Mouse (Mus musculus) kidney, embryonic 15.5 days (tissue): ENCODE results near the gene Slc35a5. TPM values are rescaled to one million over a fixed set of nuclear protein-coding genes. Genes with fewer than 3 reads are reported as not detected.

Experiments used
- ATAC-seq: fragments of 200-750 bp; cut with Nextera tagmentation; replicated peaks from 2 replicates; pipeline ENCODE4 v1.8.0; 2017; ENCODE audit warnings: moderate TSS enrichment; ENCODE audit not compliant: low FRiP score
- H3K27ac ChIP-seq: fragments of 300-500 bp; sonication (generic); 2 replicates; pipeline ENCODE4 v1.5.1; 2015; ENCODE audit warnings: mild to moderate bottlenecking, inconsistent platforms
- H3K27me3 ChIP-seq: fragments of 300-500 bp; sonication (generic); 2 replicates; pipeline ENCODE4 v1.6.1; 2015; ENCODE audit warnings: inconsistent platforms
- H3K36me3 ChIP-seq: fragments of 300-500 bp; sonication (generic); 2 replicates; pipeline ENCODE4 v1.6.1; 2015; ENCODE audit warnings: inconsistent platforms
- H3K4me1 ChIP-seq: fragments of 300-500 bp; sonication (generic); 2 replicates; pipeline ENCODE4 v1.6.1; 2015; ENCODE audit warnings: inconsistent platforms
- H3K4me2 ChIP-seq: fragments of 300-500 bp; sonication (generic); 2 replicates; pipeline ENCODE4 v1.6.1; 2015; ENCODE audit warnings: moderate library complexity, mild to moderate bottlenecking, inconsistent platforms
- H3K4me3 ChIP-seq: fragments of 300-500 bp; sonication (generic); replicated peaks from 2 replicates; pipeline ENCODE4 v1.5.1; 2015; ENCODE audit warnings: mild to moderate bottlenecking, inconsistent platforms
- H3K9ac ChIP-seq: fragments of 300-500 bp; sonication (generic); 2 replicates; pipeline ENCODE4 v1.6.1; 2015; ENCODE audit warnings: mild to moderate bottlenecking, inconsistent platforms
- H3K9me3 ChIP-seq: fragments of 300-500 bp; sonication (generic); replicated peaks from 2 replicates; pipeline ENCODE4 v1.6.1; 2016; ENCODE audit warnings: inconsistent platforms
- WGBS: fragments of 180-500 bp; shearing (Covaris S2); methylation state at CpG from one replicate; pipeline ENCODE4 v1.1.7; 2015; ENCODE audit warnings: mixed read lengths; 5-methylcytosine and 5-hydroxymethylcytosine counted together
- polyA plus RNA-seq: library from polyadenylated mRNA; unstranded; fragments of >200 nt; fragmentation: Nextera tagmentation; extraction: Ambion mirVana; gene quantifications from 2 replicates; pipeline ENCODE4 v1.2.1, GENCODE M21; 2015

The Slc35a5 gene
- 19.9 and 21.3 TPM in 2 replicates for polyA plus RNA-seq

DNA sequence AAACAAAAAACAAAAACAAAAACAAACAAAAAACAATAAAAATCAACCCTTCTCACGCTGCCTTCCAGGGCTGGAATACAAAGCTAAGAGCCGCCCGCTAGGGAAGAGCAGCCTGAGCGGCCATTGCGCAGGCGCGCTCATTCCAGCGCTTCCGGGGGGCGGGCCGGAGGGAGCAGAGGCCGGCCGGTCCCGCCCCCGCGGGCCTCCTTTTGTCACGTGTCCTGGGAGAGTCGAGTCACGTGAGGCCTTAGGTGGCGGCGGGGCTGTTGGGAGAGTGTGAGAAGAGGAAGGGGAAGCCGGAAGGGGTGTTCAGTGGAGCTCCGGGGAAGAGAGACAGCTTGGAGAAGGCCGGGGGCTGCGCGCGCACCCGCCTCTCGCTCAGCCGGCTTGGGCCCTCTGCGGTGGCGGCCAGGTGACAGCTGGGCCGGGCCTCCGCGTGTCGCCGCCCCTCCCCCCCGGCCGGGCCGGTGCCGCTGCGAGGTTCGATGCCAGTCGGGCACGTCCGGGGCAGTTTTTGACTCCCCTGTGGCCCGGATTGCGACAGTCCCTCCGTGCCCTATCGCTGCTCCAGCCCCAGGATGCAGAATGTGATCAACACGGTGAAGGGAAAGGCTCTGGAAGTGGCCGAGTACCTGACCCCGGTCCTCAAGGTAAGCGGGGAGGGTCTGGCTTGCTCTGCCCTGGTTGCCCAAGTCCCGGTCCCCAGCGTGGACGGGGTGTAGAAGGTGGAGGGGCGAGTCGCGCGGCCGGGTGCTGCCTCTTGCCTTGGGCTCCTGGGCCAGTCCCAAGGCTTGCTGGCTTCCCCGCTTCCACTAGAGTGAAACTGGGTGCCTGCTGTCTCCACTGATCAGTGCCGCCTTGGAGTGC is at the start of gene Slc35a5, which contains the start of gene Atg3:
Gene Slc35a5 (minus strand): TSS at position 185 of the 867 bp plus-strand sequence.
Gene Atg3 (plus strand): TSS at position 264 of the 867 bp plus-strand sequence.
- Histone ChIP-seq H3K36me3 (no peaks in the 10 kb centered on the region; the same call in 1 of the 2 replicates), H3K4me1 (peaks cover 14% of the 10 kb centered on the region), H3K9me3 (no peaks in the 10 kb centered on the region), H3K9ac (peak within 1 kb of the TSS; percentile 77), H3K27ac (peak within 1 kb of the TSS; percentile 97), H3K4me2 (peak within 1 kb of the TSS; percentile 80), H3K27me3 (no peaks in the 10 kb centered on the region), H3K4me3 (peak within 1 kb of the TSS; percentile 90)
- WGBS = 1% methylated on average over 62 of the region's 64 CpGs
- ATAC-seq = peak; percentile 99

DNA sequence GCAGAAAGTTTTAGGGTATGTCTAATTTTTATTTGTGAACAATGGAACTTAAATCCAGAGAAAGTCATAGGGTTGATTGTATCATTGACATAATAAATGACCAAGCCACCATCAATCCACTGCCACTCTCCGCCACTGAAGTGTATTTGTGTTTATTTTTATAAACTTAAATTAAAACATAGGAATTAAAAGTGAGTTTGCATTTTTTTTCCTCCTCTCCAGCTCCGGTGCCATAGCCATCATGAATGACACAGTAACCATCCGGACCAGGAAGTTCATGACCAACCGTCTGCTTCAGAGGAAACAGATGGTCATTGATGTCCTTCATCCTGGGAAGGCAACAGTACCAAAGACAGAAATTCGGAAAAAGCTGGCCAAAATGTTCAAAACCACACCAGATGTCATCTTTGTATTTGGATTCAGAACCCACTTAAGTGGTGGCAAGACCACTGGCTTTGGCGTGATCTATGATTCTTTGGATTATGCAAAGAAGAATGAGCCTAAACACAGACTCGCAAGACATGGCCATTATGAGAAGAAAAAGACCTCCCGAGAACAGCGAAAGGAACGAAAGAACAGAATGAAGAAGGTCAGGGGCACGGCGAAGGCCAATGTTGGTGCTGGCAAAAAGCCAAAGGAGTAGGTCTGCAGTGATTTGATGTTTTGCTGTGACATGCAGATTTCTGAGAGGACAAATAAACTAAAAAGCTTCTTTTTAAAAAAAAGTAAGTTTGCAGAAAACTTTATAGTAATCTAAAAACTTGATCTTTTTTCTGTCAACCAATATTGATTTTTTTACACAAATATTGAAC is 46.6 kb upstream of the Slc35a5 start:
- Histone ChIP-seq H3K4me1 (no peaks in the 10 kb centered on the region), H3K9me3 (no peaks in the 10 kb centered on the region), H3K27me3 (no peaks in the 10 kb centered on the region), H3K4me3 (no peak overlapping the region), H3K9ac (no peak overlapping the region), H3K36me3 (no peaks in the 10 kb centered on the region), H3K4me2 (no peak overlapping the region), H3K27ac (no peak overlapping the region)
- 72% methylated on average over 12 of the region's 12 CpGs for WGBS
- no peak for ATAC-seq

DNA sequence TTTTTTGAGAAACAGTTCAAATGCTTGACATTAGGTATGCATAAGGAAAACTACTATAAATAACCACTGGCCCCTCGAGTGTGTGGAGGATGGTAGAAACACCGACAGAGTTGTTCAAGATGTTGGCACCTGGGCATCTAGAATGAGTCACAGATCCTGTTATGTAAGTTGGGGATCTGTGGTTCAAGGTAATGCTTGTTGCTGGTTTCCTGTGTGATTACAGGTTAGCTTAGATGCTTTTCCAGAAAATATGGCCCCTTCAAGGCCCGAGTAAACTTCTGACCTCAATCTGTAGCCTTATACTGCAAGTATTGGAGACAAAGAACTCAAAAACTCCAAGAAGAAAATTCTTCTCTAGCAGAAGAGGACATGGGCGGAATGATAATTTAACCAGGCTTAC is 45.9 kb upstream of the Slc35a5 start:
- H3K9ac ChIP-seq = no peak overlapping the region
- H3K4me3 ChIP-seq = no peak overlapping the region
- no peaks in the 10 kb centered on the region for H3K36me3 ChIP-seq
- no peaks in the 10 kb centered on the region for H3K27me3 ChIP-seq
- H3K4me2 ChIP-seq = no peak overlapping the region
- 79% methylated on average over 4 of the region's 4 CpGs for WGBS
- no peaks in the 10 kb centered on the region for H3K4me1 ChIP-seq
- no peak for ATAC-seq
- H3K27ac ChIP-seq = no peak overlapping the region
- H3K9me3 ChIP-seq = no peaks in the 10 kb centered on the region

DNA sequence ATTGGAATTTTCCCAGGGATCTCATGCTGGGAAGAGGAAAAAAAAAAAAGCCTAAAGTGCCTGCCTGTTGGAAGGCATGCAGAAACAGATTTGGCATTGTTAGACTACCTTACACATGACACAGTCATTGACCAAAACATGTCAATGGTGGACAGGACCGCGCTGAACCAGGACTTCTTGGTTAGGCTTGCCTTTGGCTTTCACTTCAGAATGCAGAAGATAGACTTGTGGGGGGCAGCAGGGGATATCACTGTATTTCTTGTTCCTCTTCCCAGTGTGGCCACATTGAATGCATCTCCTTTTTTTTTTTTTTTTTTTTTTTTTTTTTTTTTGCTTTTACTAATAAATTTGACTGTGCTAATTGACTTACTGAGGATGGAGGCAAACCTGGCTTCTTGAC is 42.9 kb upstream of the Slc35a5 start:
- Histone ChIP-seq H3K36me3 (no peaks in the 10 kb centered on the region), H3K27me3 (no peaks in the 10 kb centered on the region), H3K4me2 (no peak overlapping the region), H3K9me3 (no peaks in the 10 kb centered on the region), H3K9ac (no peak overlapping the region), H3K27ac (no peak overlapping the region), H3K4me1 (no peaks in the 10 kb centered on the region), H3K4me3 (no peak overlapping the region)
- no peak for ATAC-seq
- 96% methylated on average over 2 of the region's 2 CpGs for WGBS

DNA sequence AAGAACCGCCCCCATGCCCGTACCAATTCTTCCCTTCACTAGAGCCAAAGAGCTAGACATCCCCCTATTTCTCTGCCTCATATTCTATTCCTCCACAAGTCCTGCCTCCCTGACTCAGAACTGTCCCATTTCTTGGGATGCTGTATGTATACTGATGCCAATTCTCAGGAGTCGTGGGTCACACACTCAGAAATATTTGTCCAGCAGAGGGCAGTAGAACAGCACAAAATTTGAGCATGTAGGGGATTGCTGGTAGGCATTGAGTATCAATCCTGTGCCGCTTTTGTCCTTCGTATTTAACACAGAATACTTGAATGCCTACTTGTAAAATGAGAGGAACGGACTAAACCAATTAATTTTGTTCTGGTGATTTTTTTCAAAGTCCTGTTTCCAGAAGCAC is 38.3 kb upstream of the Slc35a5 start:
- 34% methylated on average over 6 of the region's 6 CpGs for WGBS
- peak; percentile 67; the same call in 1 of the 2 replicates for ATAC-seq

DNA sequence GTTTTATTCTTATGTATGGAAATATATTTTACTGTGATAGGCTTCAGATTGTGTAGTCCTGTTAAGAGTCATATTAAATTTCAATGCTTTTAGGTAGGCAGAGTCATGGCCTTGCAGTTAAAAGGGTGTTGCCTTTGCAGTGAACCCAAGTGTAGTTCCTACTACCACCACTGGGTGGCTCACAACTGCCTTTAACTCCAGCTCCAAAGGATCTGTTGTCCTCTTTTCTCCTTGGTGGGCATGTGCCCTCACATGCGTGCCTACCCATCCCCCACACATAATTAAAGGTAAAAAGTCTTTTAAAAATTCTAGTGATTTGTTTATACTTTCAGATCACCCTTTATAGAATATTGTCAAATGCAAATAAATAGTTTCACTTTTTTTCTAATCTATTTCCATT is 34.1 kb upstream of the Slc35a5 start:
- Histone ChIP-seq H3K4me2 (no peak overlapping the region), H3K27ac (no peak overlapping the region), H3K9me3 (no peaks in the 10 kb centered on the region), H3K27me3 (no peaks in the 10 kb centered on the region), H3K9ac (no peak overlapping the region), H3K4me1 (no peaks in the 10 kb centered on the region), H3K4me3 (no peak overlapping the region), H3K36me3 (peaks cover 18% of the 10 kb centered on the region)
- 0 out of 2 replicates have a peak, but pooled peaks have one; percentile 12 for ATAC-seq
- 11% methylated on average over 1 of the region's 1 CpGs for WGBS

More for the DNA sequence above, 38.3 kb upstream of the Slc35a5 start:
- Histone ChIP-seq H3K36me3 (no peaks in the 10 kb centered on the region), H3K4me2 (no peak overlapping the region), H3K9me3 (no peaks in the 10 kb centered on the region), H3K27me3 (no peaks in the 10 kb centered on the region), H3K4me1 (no peaks in the 10 kb centered on the region), H3K4me3 (no peak overlapping the region), H3K9ac (no peak overlapping the region), H3K27ac (no peak overlapping the region)

DNA sequence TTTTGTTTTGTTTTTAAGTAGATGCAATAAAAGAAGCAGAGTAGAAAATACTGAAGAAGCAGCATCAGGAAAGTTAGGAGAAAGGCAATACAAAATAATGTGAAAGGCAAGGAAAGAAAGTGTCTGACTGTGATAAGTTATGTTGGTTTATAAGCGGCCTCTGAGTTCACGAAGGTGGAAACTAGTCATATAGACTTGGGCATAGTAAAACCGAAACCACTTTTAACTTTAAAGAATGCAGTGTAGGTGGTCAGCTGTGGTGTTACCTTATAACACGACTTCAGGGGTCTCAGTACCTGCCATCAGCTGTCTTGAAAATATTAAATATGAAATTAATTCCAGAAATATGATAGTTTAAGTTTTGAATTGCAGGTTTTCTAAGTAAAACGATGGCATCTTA is 23.3 kb upstream of the Slc35a5 start:
- H3K4me3 ChIP-seq = no peak overlapping the region
- no peak for ATAC-seq
- H3K4me1 ChIP-seq = no peaks in the 10 kb centered on the region
- WGBS = 89% methylated on average over 5 of the region's 5 CpGs
- no peaks in the 10 kb centered on the region for H3K9me3 ChIP-seq
- no peak overlapping the region for H3K4me2 ChIP-seq
- no peaks in the 10 kb centered on the region for H3K27me3 ChIP-seq
- no peak overlapping the region for H3K27ac ChIP-seq
- no peak overlapping the region for H3K9ac ChIP-seq
- peaks cover 22% of the 10 kb centered on the region for H3K36me3 ChIP-seq

DNA sequence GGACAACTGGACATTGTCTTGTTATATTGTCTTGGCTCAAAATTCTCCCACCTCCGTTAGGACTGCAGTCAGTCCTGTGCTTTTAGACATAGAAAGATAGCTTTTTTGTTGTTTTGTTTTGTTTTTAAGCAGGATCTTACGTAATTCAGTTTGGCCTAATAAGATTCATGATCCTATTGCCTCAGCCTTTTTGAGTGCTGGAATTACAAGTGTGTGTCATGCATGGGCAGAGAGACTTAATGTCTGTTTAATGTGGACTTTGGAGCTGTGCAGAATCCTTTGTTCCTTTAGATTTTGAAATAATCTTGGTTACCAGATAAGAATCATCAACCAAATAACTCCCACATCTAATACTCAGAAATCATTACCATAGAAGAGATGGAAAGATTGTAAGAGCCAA is 20.0 kb upstream of the Slc35a5 start:
- Histone ChIP-seq H3K4me3 (no peak overlapping the region), H3K9me3 (no peaks in the 10 kb centered on the region), H3K27ac (no peak overlapping the region), H3K27me3 (no peaks in the 10 kb centered on the region), H3K36me3 (peaks cover 14% of the 10 kb centered on the region), H3K4me2 (no peak overlapping the region), H3K9ac (no peak overlapping the region), H3K4me1 (no peaks in the 10 kb centered on the region)
- ATAC-seq = no peak
- WGBS = 73% methylated on average over 2 of the region's 2 CpGs

DNA sequence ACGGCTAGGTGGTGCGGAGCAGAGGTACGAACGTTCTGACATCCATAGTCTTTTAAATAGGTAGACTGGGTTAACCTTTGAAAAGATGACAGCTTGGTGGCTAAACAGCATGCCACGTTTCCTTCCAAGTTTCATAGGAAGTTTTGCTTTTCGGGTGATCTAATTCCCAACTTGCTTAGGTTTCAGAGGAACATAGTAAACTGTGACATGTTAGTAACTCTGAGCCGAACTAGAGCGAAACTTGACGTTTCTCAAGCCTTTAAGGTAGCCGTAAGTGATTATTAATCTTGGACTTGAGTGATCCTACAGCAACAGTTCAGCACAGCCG is 847 bp upstream of the Slc35a5 start:
- ATAC-seq = no peak

DNA sequence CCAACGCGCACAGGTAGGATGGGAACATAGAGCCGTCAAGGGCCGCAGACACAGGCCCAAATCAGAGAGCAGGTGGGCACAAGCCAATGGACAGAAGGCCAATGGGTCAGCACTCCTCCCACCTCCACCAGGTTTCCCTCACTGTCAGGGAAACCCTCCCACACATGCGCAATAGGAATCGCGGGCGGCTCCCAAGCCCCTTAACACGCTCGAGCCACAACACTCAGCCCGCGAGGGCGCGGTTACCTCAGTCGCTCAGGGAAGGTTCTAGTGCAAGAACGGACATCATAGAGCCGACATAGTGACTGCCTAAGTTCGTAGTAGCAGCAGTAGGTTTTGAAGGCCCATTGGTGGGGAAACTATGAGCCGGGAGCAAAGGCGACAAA is 377 bp downstream of the Slc35a5 start:
- H3K4me1 ChIP-seq = peaks cover 14% of the 10 kb centered on the region
- peak; percentile 77 for ATAC-seq
- H3K4me2 ChIP-seq = peak overlapping the region; percentile 80
- H3K4me3 ChIP-seq = peak overlapping the region; percentile 90
- no peaks in the 10 kb centered on the region; the same call in 1 of the 2 replicates for H3K36me3 ChIP-seq
- H3K27me3 ChIP-seq = no peaks in the 10 kb centered on the region
- no peaks in the 10 kb centered on the region for H3K9me3 ChIP-seq
- H3K9ac ChIP-seq = peak overlapping the region; percentile 69
- peak overlapping the region; percentile 97 for H3K27ac ChIP-seq
- WGBS = under 1% methylated on average over 20 of the region's 20 CpGs

More for the DNA sequence above, 847 bp upstream of the Slc35a5 start:
- peak overlapping the region; percentile 80 for H3K4me2 ChIP-seq
- H3K4me3 ChIP-seq = peak overlapping the region; percentile 90
- no peaks in the 10 kb centered on the region for H3K9me3 ChIP-seq
- peak overlapping the region; percentile 97 for H3K27ac ChIP-seq
- H3K9ac ChIP-seq = peak overlapping the region; percentile 77
- no peaks in the 10 kb centered on the region for H3K27me3 ChIP-seq
- H3K4me1 ChIP-seq = peaks cover 14% of the 10 kb centered on the region
- H3K36me3 ChIP-seq = no peaks in the 10 kb centered on the region; the same call in 1 of the 2 replicates
- 2% methylated on average over 11 of the region's 11 CpGs for WGBS

DNA sequence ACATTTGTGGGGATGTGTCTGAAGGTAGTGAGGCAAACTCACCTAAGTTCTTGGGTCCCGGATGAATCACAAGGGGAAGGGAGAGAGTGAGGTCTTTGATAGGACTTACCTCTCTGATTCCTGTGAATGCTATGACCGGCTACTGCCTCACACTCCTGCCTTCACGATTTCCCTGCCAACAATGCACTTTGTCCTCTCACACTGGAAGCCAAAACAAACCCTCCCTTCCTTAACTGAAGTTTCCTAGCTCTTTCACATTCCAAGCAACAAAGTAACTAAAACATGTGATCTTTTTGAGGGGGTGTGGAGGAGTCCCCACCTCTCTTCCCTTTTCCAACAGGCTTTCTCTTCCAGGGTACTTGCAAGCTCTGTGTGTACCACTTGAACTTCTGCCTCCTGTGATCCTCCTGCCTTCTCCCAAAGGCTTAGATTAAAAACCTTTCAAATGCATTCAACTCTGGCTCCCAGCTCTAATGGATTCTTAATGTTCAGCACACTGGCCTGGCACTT is 3.7 kb downstream of the Slc35a5 start:
- H3K4me1 ChIP-seq = peaks cover 12% of the 10 kb centered on the region
- 76% methylated on average over 3 of the region's 3 CpGs for WGBS
- H3K4me2 ChIP-seq = no peak overlapping the region
- H3K27me3 ChIP-seq = no peaks in the 10 kb centered on the region
- H3K4me3 ChIP-seq = no peak overlapping the region
- H3K9ac ChIP-seq = no peak overlapping the region
- peaks cover 25% of the 10 kb centered on the region for H3K36me3 ChIP-seq
- H3K9me3 ChIP-seq = no peaks in the 10 kb centered on the region
- ATAC-seq = no peak
- H3K27ac ChIP-seq = no peak overlapping the region
